Mouse (Mus musculus) MN1 (cell line): ENCODE results near the gene Supt4a.

ENCODE experiments used
- DNase-seq: peaks from one replicate; pipeline ENCODE4 v3.0.0-alpha.2; 2016; ENCODE audit warnings: low spot score

Gene Supt4a

GRCm38 (mm10) chr11:87737175-87737740, at the start of gene Supt4a:
Gene Supt4a (plus strand): TSS chr11:87737552.
- DNase-seq: peak; percentile 97

- DNase-seq: no peak
These were observed 48.7 kb upstream of the Supt4a start for GRCm38 (mm10) chr11:87688478-87689203.

DNA sequence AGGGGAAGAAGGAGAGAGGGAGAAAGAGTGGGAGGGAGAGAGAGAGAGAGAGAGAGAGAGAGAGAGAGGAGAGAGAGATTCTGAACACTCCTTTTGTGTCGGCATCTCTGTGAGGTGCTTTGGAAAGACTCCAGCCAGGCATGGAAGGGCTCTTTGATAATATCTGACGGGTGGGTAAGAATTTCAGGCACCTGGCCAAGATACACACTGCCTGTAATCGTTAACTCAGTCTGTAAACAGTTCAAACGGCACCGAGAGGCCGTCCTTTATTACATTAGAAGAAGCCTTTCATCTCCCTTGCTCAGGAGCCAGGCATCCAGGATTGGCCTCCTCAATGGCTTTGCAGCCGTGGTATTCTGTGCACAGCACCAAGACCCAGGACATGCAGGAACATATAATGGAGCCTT, 47.9 kb upstream of the Supt4a start:
- peak; percentile 71 for DNase-seq

- no peak for DNase-seq
These were observed 47.2 kb upstream of the Supt4a start for GRCm38 (mm10) chr11:87690054-87690740.

GRCm38 (mm10) chr11:87697131-87697682, 40.1 kb upstream of the Supt4a start:
- DNase-seq: peak; percentile 27

GRCm38 (mm10) chr11:87698126-87698525, 39.2 kb upstream of the Supt4a start:
- no peak for DNase-seq

- no peak for DNase-seq
These were observed 36.2 kb upstream of the Supt4a start for GRCm38 (mm10) chr11:87701108-87701507.

DNA sequence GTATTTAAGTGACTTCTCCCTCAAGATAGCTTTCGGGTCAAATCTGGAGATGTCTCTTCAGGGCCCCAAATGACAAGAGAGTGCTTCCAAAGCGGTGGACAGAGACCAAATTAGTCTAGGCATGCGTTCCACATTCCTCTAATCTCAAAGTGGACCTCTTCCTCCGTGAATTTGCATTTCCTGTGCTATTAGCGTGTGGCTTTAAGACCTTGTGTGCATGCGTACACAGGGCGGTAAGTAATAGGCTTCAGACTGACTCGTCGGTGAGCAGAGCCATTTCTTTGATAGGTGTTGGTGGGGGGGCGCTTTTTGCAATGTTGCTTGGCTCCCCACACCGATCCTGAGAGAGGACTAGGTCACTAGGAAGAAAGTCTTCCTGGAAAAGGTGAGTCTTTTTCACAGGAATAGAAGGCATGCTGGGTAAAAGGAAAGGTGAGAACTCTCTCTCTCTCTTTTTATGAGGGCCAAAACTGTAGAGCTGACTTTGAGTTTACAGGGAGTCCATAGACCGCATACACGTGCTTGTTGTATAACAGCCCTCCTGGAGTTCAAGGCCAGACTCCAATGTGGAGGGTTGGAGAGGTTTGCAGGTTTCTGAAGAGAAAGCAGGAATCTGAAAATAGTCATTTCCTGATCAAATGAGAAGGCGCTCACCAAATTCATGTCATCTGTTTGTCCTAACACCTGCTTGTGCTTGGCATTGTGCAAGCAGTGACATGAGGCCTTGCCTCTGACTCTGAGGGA, 35.3 kb upstream of the Supt4a start:
- no peak for DNase-seq

DNA sequence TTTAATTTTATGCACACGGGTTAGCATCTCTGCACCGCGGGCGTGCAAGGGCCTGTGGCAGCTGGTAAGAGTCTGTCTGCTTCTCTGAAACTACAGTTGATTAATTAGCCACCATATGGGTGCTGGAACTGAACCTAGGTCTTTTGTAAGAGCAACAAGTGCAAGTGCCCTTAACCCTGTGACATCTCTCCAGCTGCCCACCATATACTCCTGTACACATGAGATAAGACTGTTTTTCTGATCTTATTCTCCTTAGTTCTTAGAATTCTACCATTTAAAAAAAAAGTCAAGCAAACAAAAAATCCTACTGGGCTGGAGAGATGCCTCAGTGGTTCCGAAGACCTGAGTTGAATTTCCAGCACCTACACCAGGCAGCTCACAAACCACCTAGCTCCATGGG, 33.7 kb upstream of the Supt4a start:
- no peak for DNase-seq

DNA sequence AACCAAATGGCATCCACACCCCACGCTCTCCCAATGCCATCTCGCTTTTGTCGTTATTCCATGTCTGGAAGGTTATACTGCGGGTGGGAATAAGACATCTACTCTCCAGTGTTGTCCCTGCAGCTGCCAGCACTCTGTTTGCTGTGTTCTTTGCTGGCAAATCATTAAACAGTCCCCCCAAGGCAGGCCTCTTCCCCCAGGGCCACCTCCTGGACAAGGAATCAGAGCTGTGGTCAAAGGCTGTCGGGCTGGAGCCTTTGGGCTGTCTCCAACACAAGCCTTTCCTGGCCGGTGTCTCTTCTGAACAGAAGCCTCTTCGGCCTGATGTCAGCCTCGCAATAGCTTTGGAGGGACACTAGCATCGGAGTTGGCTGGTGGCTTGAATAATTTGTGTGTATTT, 33.1 kb upstream of the Supt4a start:
- no peak for DNase-seq

GRCm38 (mm10) chr11:87707570-87707969, 29.8 kb upstream of the Supt4a start:
- DNase-seq: no peak

- DNase-seq: no peak
These were observed 28.4 kb upstream of the Supt4a start for GRCm38 (mm10) chr11:87708979-87709378.

- no peak for DNase-seq
These were observed 27.7 kb upstream of the Supt4a start for GRCm38 (mm10) chr11:87709513-87710261.

DNA sequence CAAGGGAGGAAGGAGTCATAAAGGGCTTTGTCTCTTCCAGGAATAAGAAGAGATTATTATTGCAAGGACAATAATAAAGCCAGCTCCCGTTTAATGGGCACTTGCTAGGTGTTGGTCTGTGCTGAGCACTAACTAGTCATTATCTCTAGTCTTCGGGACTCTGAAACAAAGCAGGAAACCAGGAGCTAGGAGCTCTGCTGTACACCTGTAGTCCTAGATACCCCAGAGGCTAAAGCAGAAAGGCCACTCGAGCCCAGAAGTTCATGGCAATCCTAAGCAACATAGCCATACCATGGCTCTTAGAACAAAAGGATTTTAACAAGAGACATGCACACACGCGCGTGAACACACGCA, 27.1 kb upstream of the Supt4a start:
- DNase-seq: no peak

DNA sequence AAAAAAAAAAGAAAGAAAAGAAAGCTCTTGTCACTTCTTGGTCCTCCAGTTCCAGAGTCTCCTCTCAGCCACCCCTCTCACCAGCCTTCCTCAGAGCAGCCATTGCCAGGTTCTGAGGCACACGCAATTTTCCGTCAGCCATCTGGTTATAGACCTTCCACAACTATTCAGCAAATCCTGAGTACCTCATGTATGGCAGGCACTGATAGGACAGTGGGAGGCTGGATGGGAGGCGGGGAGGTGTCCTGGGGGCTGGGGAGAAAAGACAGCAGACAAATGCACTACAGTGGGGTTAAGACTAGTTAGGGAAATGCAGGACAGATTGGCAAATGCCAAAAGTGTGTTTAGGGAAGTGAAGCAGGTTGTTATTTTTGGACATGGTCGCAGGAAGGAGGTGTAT, 25.2 kb upstream of the Supt4a start:
- DNase-seq: no peak

DNA sequence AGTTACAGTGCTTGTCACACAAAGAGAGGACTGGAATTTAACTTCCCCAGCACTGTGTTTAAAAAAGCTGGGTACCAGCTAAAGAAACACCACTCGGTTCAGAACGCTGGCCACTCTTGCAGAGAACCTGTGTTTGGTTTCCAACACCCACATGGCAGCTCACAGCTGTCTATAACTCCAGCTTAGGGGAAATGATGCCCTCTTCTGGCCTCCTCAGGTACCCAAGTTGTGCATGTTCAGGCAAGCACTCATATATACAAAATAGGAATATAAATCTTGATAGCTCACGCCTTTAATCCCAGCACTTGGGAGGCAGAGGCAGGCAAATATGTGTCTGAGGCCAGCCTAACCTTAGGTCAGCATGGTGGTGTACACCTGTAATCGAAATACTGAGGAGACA, 21.4 kb upstream of the Supt4a start:
- no peak for DNase-seq

DNA sequence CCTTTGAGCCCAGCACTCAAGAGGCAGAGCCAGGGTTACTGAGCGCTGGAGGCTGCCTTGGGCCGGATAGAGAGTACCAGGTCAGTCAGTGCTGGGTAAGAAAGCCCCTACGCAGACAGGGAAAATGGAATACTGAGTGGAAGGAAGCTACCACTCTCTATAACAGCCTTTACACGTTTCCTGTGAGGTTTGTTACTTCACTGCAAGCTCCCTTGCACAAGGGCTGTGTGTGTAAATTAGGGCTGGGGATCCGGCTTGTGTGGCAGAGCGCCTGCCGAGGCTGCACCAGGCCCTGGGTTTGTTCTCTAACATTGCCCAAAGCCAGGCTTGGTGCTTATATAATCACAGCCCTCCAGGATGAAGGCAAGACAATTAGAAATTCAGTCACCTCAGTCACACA, 17.8 kb upstream of the Supt4a start:
- DNase-seq: no peak

- DNase-seq: no peak
These were observed 17.0 kb upstream of the Supt4a start for GRCm38 (mm10) chr11:87720324-87720723.

- DNase-seq: no peak
These were observed 16.5 kb upstream of the Supt4a start for GRCm38 (mm10) chr11:87720839-87721238.

DNA sequence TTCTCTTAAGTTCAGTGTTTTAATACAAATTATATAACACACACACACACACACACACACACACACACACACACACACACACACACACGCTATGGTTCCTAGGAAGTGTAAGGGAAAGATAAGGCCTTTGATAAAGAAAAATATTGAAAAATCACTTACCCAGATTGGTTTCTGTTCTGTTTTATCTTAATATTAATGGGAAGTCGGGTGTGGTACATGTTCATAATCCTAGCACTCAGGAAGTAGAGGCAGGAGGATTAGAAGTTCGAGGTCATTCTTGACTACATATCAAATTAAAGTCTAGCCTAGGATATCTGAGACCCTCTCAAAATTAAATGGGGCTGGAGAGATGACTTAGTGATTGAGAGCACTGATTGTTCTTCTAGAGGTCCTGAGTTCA, 15.2 kb upstream of the Supt4a start:
- no peak for DNase-seq

DNA sequence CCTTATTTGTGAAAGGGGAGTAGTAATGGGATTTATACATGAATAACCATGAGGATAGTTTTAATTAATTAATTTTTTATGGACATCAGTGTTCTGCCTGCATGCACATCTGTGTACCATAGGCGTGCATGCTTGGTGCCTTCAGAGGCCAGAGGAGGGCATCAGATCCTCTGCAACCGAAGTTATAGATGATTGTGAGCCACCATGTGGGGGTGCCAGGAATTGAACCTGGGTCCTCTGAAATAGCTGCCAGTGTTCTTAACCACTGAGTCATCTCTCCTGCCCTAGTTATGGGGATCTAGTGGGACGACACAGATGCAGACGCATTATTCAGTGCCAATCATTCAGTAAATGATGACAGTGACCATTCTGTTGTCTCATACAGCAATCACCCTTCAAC, 14.5 kb upstream of the Supt4a start:
- DNase-seq: no peak

DNA sequence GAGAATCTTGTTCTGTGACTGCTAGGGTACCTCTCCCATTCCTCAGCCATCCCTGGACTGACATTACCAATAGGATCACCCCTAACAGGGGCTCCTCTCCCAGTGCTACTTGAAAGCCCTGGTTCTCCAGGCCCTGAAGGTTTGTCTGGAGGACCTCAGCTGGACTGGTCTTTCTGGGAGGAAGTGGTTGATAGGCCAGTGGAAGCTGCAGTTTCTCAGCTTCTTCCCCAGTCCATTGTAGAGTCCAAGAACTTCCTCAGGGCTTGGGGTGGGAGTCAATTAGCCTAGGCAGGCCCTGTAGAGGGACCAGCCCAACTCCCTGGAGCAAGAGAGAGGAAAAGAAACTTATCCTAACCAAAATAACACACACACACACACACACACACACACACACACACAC, 11.8 kb upstream of the Supt4a start:
- DNase-seq: no peak
